Mouse (Mus musculus) liver, embryonic 14.5 days (tissue): ENCODE results near the gene Mrpl39.

Experiments used
- CTCF ChIP-seq: IDR thresholded peaks from 2 replicates; pipeline ENCODE4 v1.5.1; 2016; ENCODE audit warnings: antibody characterized with exemption, low read depth, control low read depth
- EP300 ChIP-seq: IDR thresholded peaks from 2 replicates; pipeline ENCODE4 v1.6.1; 2016; ENCODE audit warnings: antibody characterized with exemption, low read depth

- TF ChIP-seq EP300 (no peak), CTCF (peak; percentile 91)
Observed at GRCm38 (mm10) chr16:84735166-84736105, at the start of gene Mrpl39.
